Mouse (Mus musculus): ENCODE measurements at regions not wholly inside any gene's neighbourhood (a gene's known extent, or its start where the extent isn't known, plus 50 kb on each side); places are given as distances from the start of the nearest gene placed in this dataset.
"Not testable (repeated sequence)": the region's sequence is repeated elsewhere in the genome, so short reads cannot be mapped to it uniquely, and the experiment has no call there.

DNA sequence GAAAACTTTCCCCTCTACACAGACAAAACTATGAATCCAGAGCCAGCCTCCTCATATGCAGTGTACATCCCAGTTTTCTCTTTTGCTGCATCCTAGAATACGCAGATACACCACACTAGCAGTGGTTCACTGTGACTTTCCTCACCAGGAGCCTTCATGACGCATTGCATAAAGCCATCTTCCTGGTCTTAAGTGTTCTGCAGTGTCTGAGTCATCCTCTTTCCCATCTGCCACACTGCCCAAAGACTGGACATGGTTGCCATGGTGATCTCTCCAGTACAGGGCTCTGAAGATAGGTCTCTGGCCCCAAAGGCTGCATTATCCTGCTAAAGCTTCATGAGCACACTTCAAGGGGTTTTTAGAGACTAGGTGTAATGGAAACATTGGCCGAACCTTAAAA is 65.8 kb downstream of the 1700018G05Rik start:
- 83% methylated on average over 1 of the region's 3 CpGs for WGBS
- H3K4me3 ChIP-seq (ENCODE audit: low read depth, low read length); H3K27me3 ChIP-seq (ENCODE audit: control insufficient read depth, insufficient read depth, low read length); H3K4me2 ChIP-seq (replicated peaks; ENCODE audit: low read depth, low read length); DNase-seq (ENCODE audit: low spot score); H3K4me1 ChIP-seq (replicated peaks; ENCODE audit: control insufficient read depth, insufficient read depth, low read length); H3K36me3 ChIP-seq (ENCODE audit: control insufficient read depth, insufficient read depth, low read length); H3K9me3 ChIP-seq (ENCODE audit: control insufficient read depth, low read length); ATAC-seq (ENCODE audit: low FRiP score); H3K27ac ChIP-seq (ENCODE audit: low read depth, low read length); H3K9ac ChIP-seq (ENCODE audit: low read depth, low read length): not testable (repeated sequence)
